Mouse (Mus musculus) lung, postnatal 4 days (tissue): ENCODE measurements around the gene Supt16.

Experiments
- DNase-seq, 2 experiments: peaks; one replicate each; pipeline ENCODE4 v3.0.0; 2021

The Supt16 gene

GRCm38 (mm10) chr14:52144165-52144564 is 53.1 kb downstream of the Supt16 start:
- no peak for DNase-seq

- peak; percentile 18 to 30 for DNase-seq
Observed at GRCm38 (mm10) chr14:52141445-52142127, 55.6 kb downstream of the Supt16 start.

- DNase-seq: no peak
Observed at GRCm38 (mm10) chr14:52140577-52141444, 56.4 kb downstream of the Supt16 start.

GRCm38 (mm10) chr14:52133584-52133983 is 63.6 kb downstream of the Supt16 start:
- no peak for DNase-seq

- no peak for DNase-seq
Observed at GRCm38 (mm10) chr14:52124636-52125035, 72.6 kb downstream of the Supt16 start.

- DNase-seq: peak; percentile 37 to 78
Observed at GRCm38 (mm10) chr14:52123918-52124317, 73.3 kb downstream of the Supt16 start.

- no peak for DNase-seq
Observed at GRCm38 (mm10) chr14:52120169-52120568, 77.0 kb downstream of the Supt16 start.

GRCm38 (mm10) chr14:52118823-52119608 is 78.2 kb downstream of the Supt16 start:
- DNase-seq: peak; percentile 60 to 63

GRCm38 (mm10) chr14:52118456-52118822 is 78.8 kb downstream of the Supt16 start:
- DNase-seq: no peak

GRCm38 (mm10) chr14:52117241-52117640 is 80.0 kb downstream of the Supt16 start:
- no peak for DNase-seq

- no peak for DNase-seq
Observed at GRCm38 (mm10) chr14:52114101-52114500, 83.1 kb downstream of the Supt16 start.
